Mouse (Mus musculus) mouse embryonic stem cell (cell line): ENCODE results near the gene Tmed1.
"Not testable (repeated sequence)": the region's sequence is repeated elsewhere in the genome, so short reads cannot be mapped to it uniquely, and the experiment has no call there.

Experiments used
- in situ Hi-C, 2 experiments: fragments of 300-500 bp; cut with MboI; formaldehyde crosslinking; loops; 1 replicate in 1 of 2; 3 replicates in 1 of 2; pipeline ENCODE4 v1.14.3; 2019 to 2020; ENCODE audit warnings: low sequenced_read_pairs in 2 of 2, low pct_unique_long_range_greater_than_20kb in 1 of 2, mixed read lengths in 1 of 2; ENCODE audit not compliant: unreplicated experiment in 1 of 2

The Tmed1 gene

GRCm38 (mm10) chr9:21527100-21527801, 17.2 kb upstream of the Tmed1 start:
- in situ Hi-C loops: no loop called here

GRCm38 (mm10) chr9:21526634-21526944, 16.5 kb upstream of the Tmed1 start:
- in situ Hi-C loops: no loop called here

DNA sequence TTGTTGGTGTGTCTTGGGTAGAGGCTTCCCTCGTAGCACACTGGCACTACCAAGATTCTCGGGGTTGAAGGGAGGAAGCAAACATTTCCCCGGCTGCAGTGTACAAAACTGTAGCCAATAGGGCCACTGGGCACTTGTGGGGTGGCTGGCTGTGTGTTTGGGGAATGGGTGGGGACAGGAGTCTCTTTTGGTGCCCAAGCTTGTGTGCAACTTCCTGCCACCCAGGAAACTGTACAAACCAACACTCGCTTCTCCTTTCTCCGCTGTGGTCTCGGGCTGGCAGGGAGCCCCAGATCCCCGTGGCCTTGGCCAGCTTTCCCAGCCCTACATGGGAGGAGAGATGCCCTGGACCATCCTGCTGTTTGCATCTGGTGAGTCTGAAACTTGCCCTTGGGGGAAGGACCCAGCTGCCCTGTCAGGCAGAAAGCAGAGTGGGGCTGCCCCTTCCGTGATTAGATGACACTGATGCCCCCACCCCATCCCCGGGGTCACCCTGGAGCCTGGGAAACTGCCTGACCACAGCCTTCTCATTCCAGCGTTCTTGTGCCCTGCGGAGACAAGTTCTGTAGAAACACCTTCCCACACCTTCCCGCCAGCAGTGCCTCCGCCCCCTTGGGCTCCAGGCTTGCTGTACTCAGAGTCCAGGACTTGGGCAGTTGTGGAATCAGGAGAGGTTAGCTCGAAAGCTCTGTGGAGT, 16.0 kb upstream of the Tmed1 start, which contains the start of gene AB124611:
Gene AB124611 (plus strand): TSS at position 240 of the 697 bp plus-strand sequence.
- in situ Hi-C loops: no loop called here

- in situ Hi-C loops: no loop called here
These were observed 15.3 kb upstream of the Tmed1 start for GRCm38 (mm10) chr9:21525142-21525936.

DNA sequence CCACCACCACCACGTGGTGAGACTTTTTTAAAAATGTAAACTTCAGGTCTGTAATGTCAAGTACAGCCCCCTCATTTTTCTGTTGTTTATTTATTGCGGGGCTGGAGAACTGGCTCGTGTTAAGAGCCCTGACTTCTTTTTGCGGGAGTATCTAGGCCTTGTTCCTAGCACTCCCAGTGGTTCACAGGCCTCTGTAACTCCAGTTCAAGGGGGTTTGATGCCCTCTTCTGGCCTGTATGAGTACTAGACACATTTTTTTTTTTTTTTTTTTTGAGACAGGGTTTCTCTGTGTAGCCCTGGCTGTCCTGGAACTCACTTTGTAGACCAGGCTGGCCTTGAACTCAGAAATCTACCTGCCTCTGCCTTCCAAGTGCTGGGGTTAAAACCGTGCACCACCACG, 8.6 kb upstream of the Tmed1 start:
- in situ Hi-C loops: not testable (repeated sequence)

- in situ Hi-C loops: no loop called here
These were observed 8.0 kb upstream of the Tmed1 start for GRCm38 (mm10) chr9:21517947-21518495.

DNA sequence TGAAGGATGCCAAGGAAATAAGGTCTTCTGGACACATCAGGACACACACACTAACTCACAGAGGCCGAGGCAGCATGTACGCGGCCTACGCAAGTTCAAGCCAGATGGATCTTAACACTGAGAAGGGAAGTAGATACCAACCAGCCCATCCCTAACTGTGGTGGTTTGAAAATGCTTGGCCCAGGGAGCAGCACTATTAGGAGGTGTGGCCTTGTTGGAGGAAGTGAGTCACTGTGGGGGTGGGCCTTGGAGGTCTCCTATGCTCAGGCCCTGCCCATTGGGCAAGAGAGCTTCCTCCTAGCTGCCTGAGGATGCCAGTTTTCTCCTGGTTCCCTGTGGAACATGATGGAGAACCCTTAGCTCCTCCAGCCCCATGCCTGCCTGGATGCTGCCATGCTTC, 3.4 kb upstream of the Tmed1 start:
- in situ Hi-C loops: no loop called here

- in situ Hi-C loops: no loop called here
These were observed 1.0 kb upstream of the Tmed1 start for GRCm38 (mm10) chr9:21511052-21511451.

- in situ Hi-C loops: no loop called here
These were observed 600 bp upstream of the Tmed1 start for GRCm38 (mm10) chr9:21510689-21511015.

GRCm38 (mm10) chr9:21508871-21509404, 1.1 kb downstream of the Tmed1 start:
- in situ Hi-C loops: no loop called here

- in situ Hi-C loops: no loop called here
These were observed 2.2 kb downstream of the Tmed1 start for GRCm38 (mm10) chr9:21507753-21508430.

DNA sequence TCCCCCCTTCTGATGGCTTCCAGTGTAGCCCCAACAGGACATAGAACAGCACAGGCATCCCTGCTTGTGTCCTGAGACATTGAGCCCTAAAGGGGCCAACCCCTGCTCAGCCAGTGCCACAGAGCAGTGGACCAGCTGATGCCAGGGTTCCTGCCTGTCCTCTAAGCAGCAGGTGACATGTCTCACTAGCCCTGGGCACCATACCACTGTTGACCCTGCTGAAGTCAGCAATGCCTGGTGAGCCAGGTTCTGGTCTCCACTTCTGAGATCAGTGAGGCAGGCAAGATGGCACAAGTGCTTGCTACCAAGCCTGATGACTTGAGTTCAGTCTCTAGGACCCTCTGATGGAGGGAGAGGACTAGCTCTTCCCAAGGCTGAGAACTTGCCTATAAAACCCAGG, 4.3 kb downstream of the Tmed1 start:
- in situ Hi-C loops: no loop called here

GRCm38 (mm10) chr9:21503352-21503751, 6.7 kb downstream of the Tmed1 start:
- in situ Hi-C loops: no loop called here

GRCm38 (mm10) chr9:21498284-21498902, 11.7 kb downstream of the Tmed1 start:
- in situ Hi-C loops: no loop called here

DNA sequence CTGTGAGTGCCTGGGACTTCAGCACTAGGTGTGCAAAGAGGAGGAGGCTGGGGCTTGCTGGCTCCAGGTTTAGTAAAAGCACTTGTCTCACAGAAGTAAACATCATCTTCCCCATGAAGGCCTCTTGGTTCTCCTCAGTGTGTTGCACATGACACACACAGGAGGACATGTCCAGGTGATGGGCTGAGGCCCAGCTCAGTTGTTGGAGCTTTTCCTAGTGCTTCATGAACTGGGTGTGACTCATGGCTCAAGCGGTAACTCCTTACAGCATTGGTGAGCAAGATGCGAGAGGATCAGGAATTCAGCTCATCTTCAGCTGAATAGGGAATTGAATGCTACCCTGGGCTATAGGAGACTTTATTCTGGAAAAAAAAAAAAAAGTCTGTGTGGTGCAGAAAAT, 12.4 kb downstream of the Tmed1 start:
- in situ Hi-C loops: no loop called here

- in situ Hi-C loops: no loop called here
These were observed 13.0 kb downstream of the Tmed1 start for GRCm38 (mm10) chr9:21497050-21497542.

GRCm38 (mm10) chr9:21496308-21497049, 13.6 kb downstream of the Tmed1 start:
- in situ Hi-C loops: no loop called here
